Mouse (Mus musculus): ENCODE results near the gene Gm21750.

DNA sequence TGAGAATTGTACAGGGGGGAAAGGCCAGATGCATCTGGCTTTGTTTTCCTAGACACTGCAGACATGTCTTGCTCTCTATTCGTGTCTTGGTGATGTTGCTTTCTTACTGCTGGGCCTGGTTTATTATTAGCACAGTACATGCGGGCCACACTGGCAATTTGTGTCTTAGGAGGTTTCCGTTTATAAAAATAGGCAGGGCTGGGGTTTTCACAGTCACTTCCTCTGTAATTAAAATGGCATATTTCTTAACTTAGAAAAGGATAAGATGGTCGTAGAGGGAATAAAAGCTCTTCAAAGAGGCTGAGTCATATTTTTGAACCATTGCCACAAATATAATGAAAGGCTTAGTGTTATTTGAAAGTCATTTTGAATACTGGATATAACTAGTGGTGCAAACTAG is 26.7 kb downstream of the Gm21750 start:
- TF ChIP-seq ZC3H11A (IDR thresholded peaks at IDR 0.05; ENCODE audit: borderline replicate concordance, low read depth, low read length): no peak
- TF ChIP-seq MAFK (IDR thresholded peaks at IDR 0.05; ENCODE audit: insufficient read depth, low read depth, low read length): no peak
